Mouse (Mus musculus): ENCODE measurements at regions not wholly inside any gene's neighbourhood (a gene's known extent, or its start where the extent isn't known, plus 50 kb on each side); places are given as distances from the start of the nearest gene placed in this dataset.

DNA sequence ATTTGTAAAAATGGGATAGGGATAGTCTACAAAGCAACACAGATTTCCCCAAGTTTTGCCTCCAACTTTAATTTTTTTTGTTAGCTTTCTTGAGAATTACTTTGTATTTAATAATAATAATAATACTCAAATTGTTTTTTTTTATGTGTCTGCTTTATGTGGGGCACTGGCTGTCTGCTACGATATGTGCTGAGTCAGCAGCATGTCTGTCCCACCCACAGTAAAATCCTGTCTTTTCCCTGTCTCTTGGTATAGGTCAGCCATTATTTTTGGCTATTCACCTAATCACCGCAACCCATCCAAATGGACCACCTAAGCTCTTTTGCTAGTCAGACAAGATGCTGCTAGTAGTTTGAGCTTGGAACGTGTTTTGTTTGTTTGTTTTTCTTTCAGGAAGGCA, 473.0 kb downstream of the Hs3st4 start:
- no peak for DNase-seq

DNA sequence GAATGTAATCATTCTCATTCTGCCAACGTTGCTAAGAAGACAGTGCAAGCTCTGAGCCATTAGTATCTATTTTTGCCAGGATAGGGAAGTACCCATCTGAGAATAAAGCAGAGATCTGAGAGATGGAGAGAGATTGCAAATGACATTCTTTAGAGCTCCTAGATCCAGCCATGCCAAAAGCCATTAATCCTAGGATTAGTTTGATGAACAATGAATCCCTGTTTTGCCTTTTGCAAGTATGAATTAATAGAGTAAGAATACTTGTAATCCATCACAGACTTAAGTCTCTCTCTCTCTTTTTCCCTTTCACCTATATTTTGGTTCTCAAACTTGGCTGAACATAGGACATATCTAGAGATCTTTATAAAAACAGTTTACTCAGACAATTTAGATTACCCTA, 504.7 kb downstream of the Hs3st4 start:
- DNase-seq: no peak

DNA sequence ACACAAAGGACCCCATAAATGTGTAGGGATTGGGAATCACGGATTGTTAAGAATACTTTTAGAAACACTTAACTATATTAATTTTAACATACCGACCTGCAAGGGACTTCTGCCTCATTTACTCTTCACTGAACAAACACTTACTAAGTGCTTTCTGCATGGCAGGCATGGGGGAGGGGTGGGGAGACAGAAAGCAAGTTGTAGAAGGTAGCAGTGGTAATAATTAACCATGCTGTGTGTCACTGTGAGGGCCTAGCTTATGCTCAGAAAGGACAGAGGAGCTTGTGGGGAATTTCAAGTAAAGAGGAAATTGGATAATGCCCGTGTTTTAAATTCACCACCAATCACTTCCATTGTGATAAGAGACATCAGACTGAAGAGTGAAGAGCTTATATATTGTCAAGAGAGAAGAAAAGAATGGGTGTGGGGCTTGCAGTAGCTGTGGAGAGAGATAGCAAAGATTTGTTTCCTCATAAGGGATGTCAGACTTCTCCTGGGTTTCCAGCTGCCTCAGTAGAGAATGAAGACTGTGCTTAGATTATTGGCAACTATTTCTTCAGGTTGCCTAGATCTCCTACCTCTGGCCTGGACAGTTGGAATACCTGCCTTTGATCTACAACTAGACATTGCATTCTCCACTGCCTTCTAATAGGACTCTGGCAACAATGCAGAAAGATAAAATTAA, 508.6 kb downstream of the Hs3st4 start:
- peak; percentile 72 to 76 for DNase-seq

DNA sequence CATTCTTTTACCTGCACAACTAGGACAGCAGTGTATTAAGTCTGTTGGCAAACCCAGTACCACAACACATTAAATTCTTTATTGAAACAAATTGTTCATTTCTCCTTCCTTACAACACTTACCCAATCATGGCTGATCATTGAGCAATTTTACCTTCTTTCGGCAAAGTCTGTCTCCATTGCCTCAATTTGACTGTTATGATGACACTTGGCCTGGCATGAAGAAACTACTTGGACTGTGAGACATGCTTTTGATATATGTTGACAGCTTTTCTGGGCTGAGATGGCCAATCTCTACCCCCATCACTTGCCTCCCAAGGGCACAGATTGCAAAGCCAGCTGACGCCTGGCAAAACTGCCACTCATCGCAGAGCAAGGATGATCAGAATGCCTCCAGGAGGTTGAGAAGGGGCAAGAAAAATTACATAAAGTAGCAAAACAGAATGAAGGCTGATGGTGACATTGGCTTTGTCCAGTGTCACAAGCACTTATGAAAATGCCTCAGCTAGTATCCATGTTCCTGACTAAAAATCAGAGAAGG, 509.3 kb downstream of the Hs3st4 start:
- DNase-seq: no peak

DNA sequence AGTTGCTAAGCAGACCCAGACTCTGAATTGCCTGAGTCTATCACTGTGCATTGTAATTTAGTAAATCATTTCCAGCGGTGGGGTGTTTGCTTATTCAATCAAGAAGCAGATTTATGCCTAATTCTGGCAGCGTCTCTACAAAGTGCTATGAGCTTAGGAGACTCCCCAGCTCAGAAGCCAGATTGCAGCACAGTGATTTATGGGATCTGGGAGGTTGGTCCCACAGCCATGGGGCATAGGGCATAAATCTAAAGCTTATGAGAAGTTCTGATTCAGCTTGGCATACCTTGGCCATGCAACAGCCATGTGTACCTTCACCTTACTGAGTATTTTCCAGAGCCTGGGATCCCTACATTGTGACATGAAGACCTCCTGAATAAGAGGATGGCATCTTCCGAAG, 518.0 kb downstream of the Hs3st4 start:
- no peak for DNase-seq

DNA sequence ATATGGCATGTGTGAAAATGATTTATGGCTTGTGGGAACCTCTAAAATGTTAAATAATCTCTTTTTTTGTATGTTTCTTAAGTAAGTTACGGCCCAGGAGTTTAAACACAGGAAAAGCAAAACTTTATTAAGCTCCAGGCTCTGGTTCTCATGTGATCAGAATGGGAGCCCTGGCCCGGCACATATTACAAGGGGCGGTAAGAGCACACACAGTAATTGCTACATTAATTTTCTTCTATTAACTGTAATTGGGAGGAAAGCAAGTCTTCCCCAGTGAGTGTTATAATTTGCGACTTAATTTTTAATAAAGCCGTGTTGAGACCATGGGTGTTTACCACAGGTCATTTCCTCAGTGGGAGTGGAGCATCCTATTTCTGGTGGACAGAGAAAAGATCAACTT, 520.1 kb downstream of the Hs3st4 start:
- no peak for DNase-seq

DNA sequence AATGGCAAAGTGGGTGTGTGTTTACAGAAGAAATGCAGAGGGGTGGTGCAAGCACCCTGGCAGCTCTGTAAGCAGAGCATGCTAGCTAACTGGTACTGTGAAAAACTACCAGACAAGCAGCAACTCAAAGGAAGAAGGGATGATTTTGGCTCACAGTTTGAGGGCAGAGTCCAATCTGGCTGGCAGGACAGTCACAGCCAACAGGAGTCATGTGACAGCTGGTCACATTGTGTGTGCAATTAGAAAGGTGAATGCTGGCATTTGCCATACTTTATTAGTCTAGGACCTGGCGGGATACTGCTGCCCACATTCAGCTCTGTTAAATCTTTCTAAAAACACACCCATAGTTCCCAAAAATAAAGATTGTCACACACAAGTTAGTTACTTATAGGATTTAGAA, 566.4 kb downstream of the Hs3st4 start:
- peak; percentile 74 to 82 for DNase-seq

DNA sequence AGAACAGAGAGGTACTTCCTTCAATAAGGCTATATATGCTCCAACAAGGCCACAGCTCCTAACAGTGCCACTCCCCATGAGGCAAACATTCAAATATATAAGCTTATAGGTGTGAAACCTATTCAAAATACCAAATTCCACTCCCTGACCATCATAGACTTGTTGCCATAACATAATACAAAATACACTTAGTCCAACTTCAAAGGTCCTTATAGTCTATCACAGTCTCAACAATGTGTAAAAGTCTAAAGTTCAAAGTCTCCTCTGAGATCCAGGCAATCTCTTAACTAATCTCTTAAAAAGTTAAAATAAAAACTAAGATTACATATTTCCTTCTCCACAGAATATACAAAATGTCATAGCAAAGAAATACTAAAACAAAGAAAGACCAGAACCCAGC, 574.5 kb downstream of the Hs3st4 start:
- no peak for DNase-seq

DNA sequence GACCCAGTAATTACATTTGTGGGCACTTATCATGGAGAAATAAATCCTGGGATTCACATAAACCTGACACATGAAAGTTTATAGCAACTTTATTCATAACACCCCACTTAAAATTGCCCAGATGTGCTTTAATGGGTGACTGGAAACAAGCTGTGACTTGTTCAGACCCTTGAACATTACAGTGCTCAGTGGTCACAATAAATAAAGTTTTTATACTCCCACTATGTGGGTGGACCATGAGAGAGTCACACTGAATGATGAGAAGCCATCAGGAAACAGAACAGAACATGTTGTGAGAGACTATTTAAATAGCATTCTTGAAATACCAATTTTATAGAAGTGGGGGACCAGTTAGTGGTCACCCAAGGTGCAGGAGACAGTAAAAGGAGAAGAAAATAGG, 588.1 kb downstream of the Hs3st4 start:
- DNase-seq: no peak

DNA sequence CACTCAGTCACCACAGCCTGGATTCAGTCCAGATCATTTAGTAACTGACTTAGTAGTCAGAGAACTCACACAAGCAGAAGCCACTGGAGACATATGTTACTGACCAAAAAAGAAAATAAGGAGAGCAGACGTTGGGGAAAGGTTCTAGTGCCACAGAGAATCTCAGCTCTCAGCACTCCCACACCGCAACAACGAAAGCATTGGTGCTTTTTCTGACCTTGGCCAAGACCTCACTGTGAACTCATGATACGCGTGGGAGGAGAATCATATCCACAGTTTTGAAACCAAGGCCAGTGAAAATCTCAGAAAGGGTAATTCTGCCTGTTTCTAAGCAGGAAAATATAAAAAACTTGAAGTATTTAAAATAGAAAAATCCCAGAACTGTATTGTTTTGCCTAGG, 591.0 kb downstream of the Hs3st4 start:
- DNase-seq: no peak

DNA sequence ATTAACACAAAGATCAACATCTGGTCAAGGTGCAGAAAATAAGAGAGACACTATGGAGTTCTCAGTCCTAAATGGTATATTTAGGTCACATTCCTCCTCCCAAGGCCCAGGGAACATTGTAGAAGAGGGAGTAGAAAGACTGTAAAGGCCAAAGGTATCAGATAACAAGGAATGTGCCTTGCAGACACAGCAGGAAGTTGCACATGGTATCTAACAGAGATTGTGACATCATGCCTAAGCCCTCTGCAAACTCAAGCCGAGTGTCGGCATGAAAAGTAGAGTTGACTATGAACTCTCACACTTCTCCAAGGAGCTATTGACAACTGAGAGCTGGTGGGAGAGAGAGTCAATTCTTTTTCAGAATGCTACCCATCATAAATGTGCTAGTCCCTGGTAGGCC, 598.7 kb downstream of the Hs3st4 start:
- DNase-seq: no peak

DNA sequence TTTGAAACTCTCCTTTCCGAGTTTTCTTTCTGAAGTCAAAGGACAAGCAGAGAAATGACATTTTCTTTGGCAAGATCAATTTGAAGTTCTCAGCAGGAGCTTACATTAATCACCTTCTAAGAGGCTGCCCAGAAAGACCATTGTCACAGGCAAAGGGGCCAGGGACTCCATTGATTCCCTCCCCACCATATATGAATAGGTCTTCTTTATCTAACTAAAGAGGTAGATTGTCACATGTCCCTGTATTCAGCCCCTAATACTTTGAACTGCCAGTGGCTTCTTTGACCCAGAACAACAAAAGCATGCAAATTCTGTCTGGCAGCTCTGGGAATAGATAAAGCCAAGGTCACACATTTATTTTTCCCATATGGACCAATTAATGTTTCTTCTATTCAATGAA, 602.6 kb downstream of the Hs3st4 start:
- no peak for DNase-seq

DNA sequence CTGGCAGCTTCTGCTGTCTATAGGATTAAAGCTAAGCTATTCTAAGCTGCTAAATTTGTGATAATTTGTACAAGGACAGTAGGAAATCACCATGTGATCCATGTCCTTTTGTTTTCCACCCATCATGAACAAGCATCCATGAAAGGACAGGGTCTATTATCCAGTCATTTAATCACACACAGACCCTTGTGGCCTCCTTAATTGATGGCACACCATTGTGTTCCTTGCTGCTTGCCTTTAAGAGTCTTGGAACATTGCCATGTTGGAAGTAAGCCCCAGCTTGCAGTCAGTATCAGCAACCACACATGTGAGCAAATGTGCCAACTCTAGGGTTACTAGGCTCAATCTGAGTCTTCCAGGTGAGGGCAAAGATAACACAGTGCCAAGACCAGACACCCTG, 608.7 kb downstream of the Hs3st4 start:
- DNase-seq: no peak

DNA sequence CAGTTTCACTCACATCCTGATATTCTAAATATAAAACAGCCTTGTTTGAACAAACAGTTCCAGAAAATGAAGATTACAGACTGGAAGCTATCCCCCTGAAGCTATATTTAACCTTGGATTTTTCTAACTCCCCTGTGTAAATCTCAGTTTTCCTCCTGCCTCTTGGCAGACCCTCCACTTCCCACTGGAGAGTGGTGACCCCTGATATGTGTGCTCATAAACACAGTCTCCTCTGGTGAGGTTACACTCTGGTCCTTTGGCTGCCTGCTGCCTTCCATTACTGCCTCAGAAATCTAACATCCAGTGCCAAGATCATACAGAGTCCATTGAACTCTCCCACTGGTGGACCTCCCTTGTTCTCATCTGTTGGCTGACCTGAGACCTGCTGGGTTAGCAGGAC, 610.8 kb downstream of the Hs3st4 start:
- DNase-seq: peak in 1 of 2 experiments; percentile 3

DNA sequence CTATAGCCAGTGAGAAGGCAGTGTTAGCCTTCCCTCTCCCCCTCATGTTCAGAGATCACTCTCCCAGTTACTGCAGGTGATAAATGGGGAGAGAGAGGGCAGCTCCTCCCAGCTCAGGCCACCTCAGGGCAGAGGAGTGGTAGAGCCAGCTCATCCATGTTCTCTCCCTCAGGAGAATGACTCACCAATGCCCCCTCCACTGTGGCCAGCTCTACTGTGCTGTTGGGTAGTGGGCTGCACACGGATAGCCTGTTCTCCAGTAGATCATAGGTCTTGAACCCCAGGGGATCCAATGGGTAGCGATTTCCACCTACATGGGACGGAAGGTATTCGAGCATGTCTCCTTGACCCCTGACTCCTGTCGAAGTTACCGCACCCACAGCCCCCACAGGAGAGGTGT, 618.1 kb downstream of the Hs3st4 start:
- DNase-seq: no peak

DNA sequence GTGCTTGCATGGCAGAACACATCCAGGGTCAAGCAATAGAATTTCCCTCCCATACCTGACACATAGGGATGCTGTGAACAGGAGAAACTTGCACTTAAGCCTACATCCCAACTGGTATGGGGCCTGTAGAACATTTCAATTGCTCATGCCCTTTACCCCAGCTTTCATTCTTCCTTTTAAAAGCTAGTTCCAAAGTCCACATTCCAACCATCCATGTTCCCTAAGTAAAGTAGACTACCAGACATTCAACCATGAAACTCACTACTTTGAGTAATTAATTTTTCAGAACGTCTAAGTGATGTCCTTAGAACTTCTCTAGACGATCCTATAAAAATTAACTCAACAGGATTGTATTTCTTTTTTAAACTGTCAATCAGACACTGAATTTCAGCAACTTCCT, 621.9 kb downstream of the Hs3st4 start:
- DNase-seq: peak in 1 of 2 experiments; percentile 32

DNA sequence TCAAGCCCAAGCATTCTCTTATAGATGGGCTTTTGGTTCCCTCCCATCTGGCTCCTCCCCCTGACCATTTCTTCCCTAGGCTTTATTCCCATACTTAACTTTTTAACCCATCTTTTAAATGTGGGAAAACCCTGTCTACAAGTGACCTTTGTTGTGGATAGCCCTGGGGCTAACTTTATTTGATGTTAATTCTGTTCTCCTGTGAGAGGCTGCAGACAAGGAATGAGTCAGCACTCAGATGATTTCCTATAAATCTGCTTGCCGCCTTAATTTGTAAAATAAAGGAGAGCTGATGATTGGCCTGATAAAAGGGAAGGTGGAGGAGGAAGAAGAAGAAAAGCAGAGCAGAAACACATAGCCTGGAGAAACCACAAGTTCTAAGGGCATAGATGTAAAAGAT, 623.3 kb downstream of the Hs3st4 start:
- no peak for DNase-seq

DNA sequence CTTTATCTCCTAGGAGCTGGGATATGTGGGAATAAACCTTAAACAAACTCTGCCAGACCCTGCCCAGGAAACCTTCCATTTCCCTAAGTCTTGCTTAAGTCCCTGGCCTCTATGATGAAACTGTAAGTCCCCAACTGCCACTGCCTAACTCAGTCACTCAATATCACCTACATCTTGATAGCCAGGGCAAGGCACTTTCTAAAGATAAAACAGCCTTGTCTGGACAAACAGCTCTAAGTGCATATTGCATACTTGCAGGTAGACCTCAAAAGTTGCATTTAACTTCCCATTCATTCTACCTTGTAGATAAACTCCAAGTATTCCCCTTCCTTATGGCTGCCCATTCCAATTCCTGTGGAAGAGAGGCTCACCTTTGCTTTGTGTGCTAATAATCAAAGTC, 624.4 kb downstream of the Hs3st4 start:
- DNase-seq: no peak

DNA sequence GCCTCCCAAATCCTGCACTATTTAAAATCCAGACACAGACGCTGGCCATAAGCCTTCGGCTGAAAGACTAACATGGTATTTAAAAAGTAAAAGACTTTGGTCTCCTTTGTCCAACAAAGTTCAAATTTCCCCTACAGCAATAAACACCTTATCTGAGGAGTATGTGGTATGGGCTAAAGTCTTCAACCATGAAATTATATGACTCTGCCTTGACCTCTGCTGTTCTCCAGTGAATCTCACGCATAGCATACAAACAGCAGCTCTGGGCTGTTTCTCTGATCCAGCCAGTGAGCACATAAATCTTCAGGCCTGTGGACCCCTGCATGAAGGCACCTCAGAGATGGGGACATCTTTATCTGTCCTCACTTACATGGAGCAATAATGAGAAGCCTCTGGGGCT, 627.8 kb downstream of the Hs3st4 start:
- DNase-seq: no peak

DNA sequence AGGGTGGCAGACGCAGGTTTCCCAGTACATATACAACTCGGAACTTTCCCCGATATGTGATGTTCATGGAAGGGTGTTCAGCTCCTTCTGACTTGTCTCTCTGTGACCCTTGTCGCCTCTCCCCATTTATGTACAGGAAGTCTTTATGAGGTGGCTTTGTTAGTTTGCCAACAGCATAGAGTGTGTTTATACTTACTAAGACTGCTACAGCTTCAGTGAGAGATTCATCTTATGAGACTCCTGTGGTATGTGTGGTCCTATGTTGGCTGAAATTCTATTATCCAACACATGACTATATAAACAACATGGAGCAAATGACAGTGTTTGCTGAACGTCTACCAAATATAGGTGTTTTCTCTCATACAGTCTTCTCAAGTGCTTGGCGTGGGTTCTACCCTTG, 664.5 kb downstream of the Hs3st4 start:
- DNase-seq: no peak

DNA sequence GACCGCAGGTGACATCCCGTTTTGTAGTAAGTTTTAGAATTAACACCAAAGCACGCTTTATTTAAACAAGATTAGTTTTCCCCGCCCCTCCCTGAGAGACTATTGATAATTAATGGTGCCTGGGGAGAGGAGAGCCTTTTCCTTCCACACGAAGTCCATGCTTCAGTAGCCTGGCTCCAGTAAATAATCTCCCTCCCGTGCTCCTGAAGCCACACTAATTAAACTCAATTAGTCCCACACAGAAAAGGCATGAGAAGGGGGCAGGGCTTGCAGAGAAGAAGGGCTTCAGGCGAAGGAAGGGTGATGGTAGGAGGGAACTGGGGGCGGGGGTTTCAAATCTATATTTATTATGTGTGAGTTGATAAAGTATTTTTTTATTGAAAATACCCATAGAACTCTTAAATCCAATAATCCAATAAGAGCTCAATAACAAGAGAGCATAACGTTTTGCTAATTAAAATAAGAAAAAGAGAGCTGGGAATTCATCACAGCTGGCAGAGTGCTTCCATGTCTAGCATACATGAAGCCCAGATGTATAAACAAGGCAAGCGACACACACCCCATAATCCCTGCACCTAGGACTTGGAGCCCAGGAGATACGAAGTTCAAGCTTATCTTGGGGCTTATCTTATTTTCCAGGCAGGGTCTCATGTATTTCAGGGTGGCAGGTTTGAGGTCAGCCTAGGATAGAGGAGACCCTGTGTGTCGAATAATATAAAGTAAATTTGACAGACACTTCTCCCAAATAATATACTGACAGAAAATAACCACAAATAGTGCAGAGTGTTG, 684.7 kb downstream of the Hs3st4 start:
- DNase-seq: no peak

DNA sequence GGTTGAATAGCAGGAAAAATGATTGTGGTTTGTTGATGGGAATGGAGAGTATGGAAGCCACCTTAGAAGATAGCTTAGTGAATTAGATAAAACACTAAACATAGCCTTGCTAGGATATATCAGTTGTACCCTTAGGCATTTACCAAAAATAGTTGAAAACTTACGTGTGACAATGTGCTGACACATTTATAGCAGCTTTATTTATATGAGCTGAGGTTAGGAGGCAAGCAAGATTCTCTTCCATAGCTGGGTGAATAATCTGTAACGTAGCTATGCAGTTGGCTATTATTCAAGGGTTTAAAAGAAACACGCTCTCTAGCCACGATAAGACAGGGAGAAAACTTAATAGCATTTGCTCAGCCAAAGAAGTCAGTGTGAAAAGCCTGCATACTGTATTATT, 685.4 kb downstream of the Hs3st4 start:
- DNase-seq: no peak

DNA sequence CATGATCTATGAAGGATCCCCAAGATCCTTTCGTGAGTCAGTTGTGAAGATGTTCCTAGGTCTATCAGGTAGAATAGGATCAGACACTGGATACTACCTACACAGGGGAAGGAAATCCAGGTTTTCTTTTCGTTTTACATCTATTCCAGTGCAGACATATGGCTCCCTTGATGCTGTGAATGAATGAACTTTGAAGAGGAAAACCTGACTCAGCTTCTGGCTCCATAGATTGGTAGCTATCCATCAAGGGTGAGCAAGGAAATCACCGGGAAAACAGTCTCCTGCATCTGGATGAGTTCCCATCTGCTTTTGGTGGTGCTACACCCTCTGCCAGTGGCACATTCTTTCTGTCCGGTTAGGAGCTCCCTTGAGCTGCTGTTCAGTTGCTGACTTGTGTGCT, 687.8 kb downstream of the Hs3st4 start:
- no peak for DNase-seq

DNA sequence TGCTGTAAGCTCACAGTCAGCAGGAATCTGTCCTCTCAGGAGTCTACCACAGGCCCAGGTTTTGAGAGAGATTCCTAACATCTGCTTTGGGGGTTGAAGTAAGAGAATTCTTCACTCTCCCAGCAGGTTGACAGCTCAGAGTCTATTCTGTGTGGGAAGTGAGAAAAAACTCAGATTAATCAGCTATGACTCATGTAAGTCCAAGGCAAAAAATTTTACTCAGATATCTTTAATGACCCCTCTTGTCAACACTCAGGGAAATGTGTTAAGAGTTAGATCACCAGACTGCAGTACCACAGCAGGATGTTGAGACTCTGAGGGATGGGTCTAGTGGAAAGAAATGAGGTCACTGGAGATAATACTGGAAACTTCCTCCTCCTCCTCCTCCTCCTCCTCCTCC, 688.4 kb downstream of the Hs3st4 start:
- no peak for DNase-seq
